Mouse (Mus musculus): ENCODE measurements around the gene Magohb.
A peak's percentile ranks its signal among the peaks of the same experiment; 100 is the strongest.
"Not testable (repeated sequence)": the region's sequence is repeated elsewhere in the genome, so short reads cannot be mapped to it uniquely, and the experiment has no call there.

The Magohb gene

GRCm38 (mm10) chr6:131292991-131293788 is at the start of gene Magohb:
Gene Magohb (minus strand): TSS chr6:131293244.
- DNase-seq (ENCODE audit: low spot score) = peak; percentile 77

- DNase-seq (ENCODE audit: low spot score) = no peak
These were observed 47.0 kb upstream of the Magohb start for GRCm38 (mm10) chr6:131340082-131340481.

- no peak for DNase-seq (ENCODE audit: low spot score)
These were observed 46.3 kb upstream of the Magohb start for GRCm38 (mm10) chr6:131339309-131339708.

- DNase-seq (ENCODE audit: low spot score) = no peak
These were observed 45.7 kb upstream of the Magohb start for GRCm38 (mm10) chr6:131338787-131339186.

GRCm38 (mm10) chr6:131327076-131327475 is 34.0 kb upstream of the Magohb start:
- DNase-seq (ENCODE audit: low spot score) = no peak

GRCm38 (mm10) chr6:131321854-131322639 is 29.0 kb upstream of the Magohb start:
- DNase-seq (ENCODE audit: low spot score) = no peak

GRCm38 (mm10) chr6:131316155-131317101 is 23.4 kb upstream of the Magohb start:
- DNase-seq (ENCODE audit: low spot score) = no peak

- no peak for DNase-seq (ENCODE audit: low spot score)
These were observed 15.0 kb upstream of the Magohb start for GRCm38 (mm10) chr6:131308031-131308430.

GRCm38 (mm10) chr6:131304776-131305175 is 11.7 kb upstream of the Magohb start:
- DNase-seq (ENCODE audit: low spot score) = no peak

- DNase-seq (ENCODE audit: low spot score) = no peak
These were observed 5.5 kb upstream of the Magohb start for GRCm38 (mm10) chr6:131298531-131298930.

- no peak for DNase-seq (ENCODE audit: low spot score)
These were observed 1.5 kb upstream of the Magohb start for GRCm38 (mm10) chr6:131294435-131295112.

- DNase-seq (ENCODE audit: low spot score) = no peak
These were observed 872 bp upstream of the Magohb start for GRCm38 (mm10) chr6:131293916-131294315.

GRCm38 (mm10) chr6:131292276-131292990 is 611 bp downstream of the Magohb start:
- no peak for DNase-seq (ENCODE audit: low spot score)

GRCm38 (mm10) chr6:131290430-131290829 is 2.6 kb downstream of the Magohb start:
- peak; percentile 8 for DNase-seq (ENCODE audit: low spot score)

GRCm38 (mm10) chr6:131278160-131278559 is 14.9 kb downstream of the Magohb start:
- not testable (repeated sequence) for DNase-seq (ENCODE audit: low spot score)

- no peak for DNase-seq (ENCODE audit: low spot score)
These were observed 16.4 kb downstream of the Magohb start for GRCm38 (mm10) chr6:131276659-131277058.

GRCm38 (mm10) chr6:131272311-131272710 is 20.7 kb downstream of the Magohb start:
- no peak for DNase-seq (ENCODE audit: low spot score)

GRCm38 (mm10) chr6:131270312-131270711 is 22.7 kb downstream of the Magohb start:
- DNase-seq (ENCODE audit: low spot score) = no peak

- no peak for DNase-seq (ENCODE audit: low spot score)
These were observed 23.4 kb downstream of the Magohb start for GRCm38 (mm10) chr6:131269599-131269998.

GRCm38 (mm10) chr6:131264175-131264574 is 28.9 kb downstream of the Magohb start:
- DNase-seq (ENCODE audit: low spot score) = no peak

GRCm38 (mm10) chr6:131262778-131263177 is 30.3 kb downstream of the Magohb start:
- no peak for DNase-seq (ENCODE audit: low spot score)

All from T-cell, adult 2 months (primary cell).